Mouse (Mus musculus): ENCODE results near the gene Ankrd17. TPM values are rescaled to one million over a fixed set of nuclear protein-coding genes. Genes with fewer than 3 reads are reported as not detected.

Ankrd17 gene
- polyA plus RNA-seq, 1 experiment from 2014 or later, result 29.9 TPM

DNA sequence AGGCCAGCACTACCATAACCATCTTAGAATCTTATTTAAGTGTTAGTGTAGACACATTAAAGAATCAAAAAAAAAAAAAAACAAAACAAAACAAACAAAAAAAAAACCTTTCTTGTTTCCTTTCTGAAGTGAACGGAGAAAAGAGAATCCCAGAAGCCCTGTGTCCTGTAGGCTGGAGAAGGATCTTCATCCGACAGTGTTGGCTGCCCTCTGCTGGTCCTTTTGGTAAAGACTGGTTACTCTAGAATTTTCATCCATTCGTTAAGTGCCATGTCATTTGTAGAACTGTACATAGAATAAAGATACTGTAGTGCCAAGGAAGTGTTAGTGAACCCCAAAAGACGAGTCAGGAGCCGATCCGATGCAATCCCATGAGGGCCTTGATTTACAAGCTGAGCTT, 171.5 kb downstream of the Ankrd17 start:
- Histone ChIP-seq H3K9me3 (no peaks in the 10 kb centered on the region), H3K27me3 (replicated peaks) (no peaks in the 10 kb centered on the region), H3K27ac (no peak overlapping the region), H3K9ac (no peak overlapping the region), H3K4me2 (no peak overlapping the region), H3K4me1 (no peaks in the 10 kb centered on the region), H3K4me3 (no peak overlapping the region), H3K36me3 (replicated peaks) (no peaks in the 10 kb centered on the region)
- ATAC-seq (replicated peaks), result peak; percentile 85
- 27% methylated on average over 6 of the region's 6 CpGs for WGBS

DNA sequence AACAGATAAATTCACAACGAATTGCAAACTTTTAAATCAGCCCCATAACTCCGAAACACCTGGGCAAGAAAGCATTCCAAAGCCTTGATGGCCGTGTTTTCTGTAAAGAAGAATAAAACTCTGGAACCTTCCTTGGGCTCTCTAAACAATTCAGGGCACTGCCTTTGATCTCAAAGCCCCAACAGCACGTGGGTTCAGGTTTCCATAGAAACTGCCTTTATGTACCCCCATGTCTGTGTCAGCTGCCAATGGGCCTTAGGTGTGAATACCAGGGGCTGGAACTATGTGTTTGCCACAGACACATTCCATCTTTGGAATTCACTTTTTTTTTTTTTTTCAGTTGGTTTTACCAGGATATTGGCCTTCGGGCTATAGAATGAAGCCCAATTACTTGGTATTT, 183.6 kb downstream of the Ankrd17 start:
- H3K4me1 ChIP-seq, result no peaks in the 10 kb centered on the region
- H3K36me3 ChIP-seq (replicated peaks), result no peaks in the 10 kb centered on the region
- WGBS, result 59% methylated on average over 5 of the region's 5 CpGs
- H3K27me3 ChIP-seq (replicated peaks), result no peaks in the 10 kb centered on the region
- no peak for ATAC-seq (replicated peaks)
- H3K9me3 ChIP-seq, result no peaks in the 10 kb centered on the region
- no peak overlapping the region for H3K4me2 ChIP-seq
- H3K9ac ChIP-seq, result no peak overlapping the region
- no peak overlapping the region for H3K27ac ChIP-seq
- H3K4me3 ChIP-seq, result no peak overlapping the region

DNA sequence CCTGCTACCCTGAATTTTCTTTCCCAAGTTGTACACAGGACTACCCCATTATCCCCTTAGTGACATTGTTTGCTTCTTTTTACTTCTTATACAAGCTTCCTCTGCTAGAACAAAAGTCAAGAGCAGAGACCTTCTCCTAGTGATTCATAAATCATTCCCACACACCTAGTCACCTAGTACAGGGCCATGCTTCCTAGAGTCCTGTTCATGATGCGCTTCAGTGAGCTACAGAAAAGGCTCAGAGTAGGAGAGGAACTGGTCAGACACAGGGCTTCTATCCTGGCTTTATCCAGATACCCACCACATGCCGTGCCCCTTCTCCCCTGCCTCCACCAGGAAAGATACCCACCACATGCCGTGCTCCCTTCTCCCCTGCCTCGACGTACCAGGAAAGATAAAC, 187.3 kb downstream of the Ankrd17 start:
- Histone ChIP-seq H3K4me1 (no peaks in the 10 kb centered on the region), H3K27me3 (replicated peaks) (no peaks in the 10 kb centered on the region), H3K4me2 (no peak overlapping the region), H3K9me3 (no peaks in the 10 kb centered on the region), H3K36me3 (replicated peaks) (no peaks in the 10 kb centered on the region), H3K9ac (no peak overlapping the region), H3K4me3 (no peak overlapping the region), H3K27ac (no peak overlapping the region)
- no peak for ATAC-seq (replicated peaks)
- 94% methylated on average over 5 of the region's 5 CpGs for WGBS

DNA sequence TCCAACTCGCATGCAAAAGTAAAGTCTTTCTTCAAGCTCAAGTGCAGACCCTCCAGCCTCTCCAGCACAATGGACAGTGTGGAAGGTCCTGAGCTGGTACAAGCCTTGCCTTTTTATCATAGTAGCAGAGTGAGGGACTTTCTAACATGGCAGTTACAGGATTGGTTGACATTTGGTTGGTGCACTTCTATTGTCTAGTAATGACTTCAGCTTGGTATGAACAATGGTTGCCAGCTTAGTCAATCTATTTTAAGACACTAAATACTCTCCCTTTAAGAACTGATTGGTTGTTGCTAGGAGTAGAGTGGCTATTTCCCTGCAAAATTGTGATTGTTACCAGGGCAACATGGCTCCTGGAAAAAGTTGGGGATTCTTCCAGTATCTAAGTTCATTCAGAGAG, 188.3 kb downstream of the Ankrd17 start:
- Histone ChIP-seq H3K9me3 (no peaks in the 10 kb centered on the region), H3K4me3 (no peak overlapping the region), H3K27ac (no peak overlapping the region), H3K27me3 (replicated peaks) (no peaks in the 10 kb centered on the region), H3K4me2 (no peak overlapping the region), H3K36me3 (replicated peaks) (no peaks in the 10 kb centered on the region), H3K4me1 (no peaks in the 10 kb centered on the region), H3K9ac (no peak overlapping the region)
- 89% methylated on average over 1 of the region's 1 CpGs for WGBS
- ATAC-seq (replicated peaks), result no peak

Other genes starting within 250 kb of the Ankrd17 start
- 35.5 and 36.1 TPM in 2 replicates for gene Cox18, start 142.6 kb downstream of the Ankrd17 start, polyA plus RNA-seq (2015; fragmentation: Nextera tagmentation; extraction: Ambion mirVana)
- gene Gm9958, start 627 bp upstream of the Ankrd17 start, polyA plus RNA-seq (2015; fragmentation: Nextera tagmentation; extraction: Ambion mirVana), result 4.2 and 5.5 TPM in 2 replicates
- gene Alb, start 94.3 kb upstream of the Ankrd17 start, polyA plus RNA-seq (2015; fragmentation: Nextera tagmentation; extraction: Ambion mirVana), result 0.10 and 5.6 TPM in 2 replicates
- gene Afp, start 124.2 kb upstream of the Ankrd17 start, polyA plus RNA-seq (2015; fragmentation: Nextera tagmentation; extraction: Ambion mirVana), result 0.61 and 8.7 TPM in 2 replicates
- gene Afm, start 152.4 kb upstream of the Ankrd17 start, polyA plus RNA-seq (2015; fragmentation: Nextera tagmentation; extraction: Ambion mirVana), result not detected in 2 replicates
- gene 5830473C10Rik, start 194.5 kb upstream of the Ankrd17 start, polyA plus RNA-seq (2015; fragmentation: Nextera tagmentation; extraction: Ambion mirVana), result 0.09 and 0.13 TPM in 2 replicates

Measured in midbrain, embryonic 15.5 days (tissue).